ENCODE assay signal across 8 mouse cellular contexts in genomic region chr17:75088727-75089126, GRCm38 (mm10).
DNase-seq lines count a peak whose midpoint lies in the region; ATAC-seq and TF ChIP-seq lines count a peak whose summit lies in the region.

No protein-coding gene starts in this region.

- no peaks in the 10 kb centered on the region for H3K9me3 ChIP-seq in kidney, embryonic 14.5 days (ENCODE audit: control insufficient read depth, low read length)

- ATAC-seq in kidney, embryonic 14.5 days (ENCODE audit: low FRiP score, low TSS enrichment): no peak

- 0 out of 2 replicates have a peak, but pooled peaks have one; percentile 30 for TF ChIP-seq CTCF in lung, adult 2 months (IDR thresholded peaks at IDR 0.05; ENCODE audit: insufficient read depth, low read length)

- no peak for TF ChIP-seq POLR2A in lung, adult 2 months (IDR thresholded peaks at IDR 0.05; ENCODE audit: borderline replicate concordance, extremely low read depth, low read depth, low read length)

- no peak overlapping the region for H3K4me3 ChIP-seq in lung, adult 2 months (replicated peaks; ENCODE audit: extremely low read depth, low read depth, low read length)
- no peak overlapping the region for H3K4me3 ChIP-seq in kidney, embryonic 14.5 days (ENCODE audit: low read length)

- H3K36me3 ChIP-seq in kidney, embryonic 14.5 days (ENCODE audit: control insufficient read depth, insufficient read depth, low read length): no peaks in the 10 kb centered on the region

- H3K27ac ChIP-seq in kidney, embryonic 14.5 days (ENCODE audit: low read depth, low read length): no peak overlapping the region

- H3K9ac ChIP-seq in kidney, embryonic 14.5 days (ENCODE audit: low read depth, low read length): no peak overlapping the region

- H3K27me3 ChIP-seq in kidney, embryonic 14.5 days (ENCODE audit: control insufficient read depth, insufficient read depth, low read length): no peaks in the 10 kb centered on the region

- H3K4me2 ChIP-seq in kidney, embryonic 14.5 days (replicated peaks; ENCODE audit: low read depth, low read length): no peak overlapping the region

- 64% methylated on average over 11 of the region's 11 CpGs for WGBS in lung, adult 2 months
- 90% methylated on average over 11 of the region's 11 CpGs for WGBS in kidney, embryonic 14.5 days

- H3K4me1 ChIP-seq in lung, adult 2 months (ENCODE audit: control insufficient read depth, insufficient read depth, low read length): no peaks in the 10 kb centered on the region; the same call in 1 of the 2 replicates
- peaks cover 5% of the 10 kb centered on the region; the same call in 1 of the 2 replicates for H3K4me1 ChIP-seq in kidney, embryonic 14.5 days (ENCODE audit: control insufficient read depth, insufficient read depth, low read length)

- peak; percentile 35 for DNase-seq in adrenal gland, postnatal 10 days
- DNase-seq in adrenal gland, postnatal 4 days (ENCODE audit: low spot score in 2 of 2): no peak
- DNase-seq in lung, adult 2 months: no peak
- no peak for DNase-seq in lung, postnatal 4 days
- DNase-seq in layer of hippocampus, adult 9-11 months: peak; percentile 39
- DNase-seq in right cerebral cortex, postnatal 14 days: peak; percentile 41
- no peak for DNase-seq in embryo, embryonic 10.5 days (ENCODE audit: low spot score)

Comparison
In these comparisons a context has a peak if more than half of its experiments do, and no peak if none do; other contexts are left out.
1. DNase-seq: peak in adrenal gland, postnatal 10 days (single experiment), layer of hippocampus, adult 9-11 months (single experiment) and right cerebral cortex, postnatal 14 days (single experiment); none in adrenal gland, postnatal 4 days (0 of 2), lung, adult 2 months (single experiment), lung, postnatal 4 days (0 of 2) and embryo, embryonic 10.5 days (single experiment).